Mouse (Mus musculus) embryonic facial prominence, embryonic 10.5 days (tissue): ENCODE data around the gene Specc1l. TPM values are rescaled to one million over a fixed set of nuclear protein-coding genes. Genes with fewer than 3 reads are reported as not detected.
"Not testable (repeated sequence)": the region's sequence is repeated elsewhere in the genome, so short reads cannot be mapped to it uniquely, and the experiment has no call there.

ENCODE experiments used
- DNase-seq: peaks from one replicate; pipeline ENCODE4 v3.0.0-alpha.2; 2017; ENCODE audit warnings: low spot score
- H3K27ac ChIP-seq: fragments of 300-500 bp; sonication (generic); replicated peaks from 2 replicates; pipeline ENCODE4 v1.5.1; 2016; ENCODE audit warnings: mild to moderate bottlenecking
- H3K27me3 ChIP-seq: fragments of 300-500 bp; sonication (generic); replicated peaks from 2 replicates; pipeline ENCODE4 v1.6.1; 2016; ENCODE audit warnings: low read depth, mild to moderate bottlenecking; ENCODE audit not compliant: poor library complexity, severe bottlenecking
- H3K36me3 ChIP-seq: fragments of 300-500 bp; sonication (generic); replicated peaks from 2 replicates; pipeline ENCODE4 v1.6.1; 2016; ENCODE audit warnings: mild to moderate bottlenecking, moderate library complexity
- H3K4me1 ChIP-seq: fragments of 300-500 bp; sonication (generic); 2 replicates; pipeline ENCODE4 v1.6.1; 2016
- H3K4me3 ChIP-seq: fragments of 300-500 bp; sonication (generic); 2 replicates; pipeline ENCODE4 v1.5.1; 2016; ENCODE audit warnings: mild to moderate bottlenecking, moderate library complexity
- H3K9me3 ChIP-seq: fragments of 300-500 bp; sonication (generic); 2 replicates; pipeline ENCODE4 v1.6.1; 2016; ENCODE audit warnings: mild to moderate bottlenecking
- WGBS: fragments of 180-500 bp; shearing (Covaris S2); methylation state at CpG from one replicate; pipeline ENCODE4 v1.1.7; 2016; 5-methylcytosine and 5-hydroxymethylcytosine counted together
- polyA plus RNA-seq: library from polyadenylated mRNA; unstranded; fragments of >200 nt; fragmentation: Nextera tagmentation; extraction: Ambion mirVana; gene quantifications from 2 replicates; pipeline ENCODE4 v1.2.1, GENCODE M21; 2016

Specc1l gene
- polyA plus RNA-seq, 1 experiment from 2014 or later, result 43.3 TPM

- WGBS, result 91% methylated on average over 8 of the region's 8 CpGs
- H3K27me3 ChIP-seq, H3K9me3 ChIP-seq, H3K4me3 ChIP-seq, H3K27ac ChIP-seq, DNase-seq: not testable (repeated sequence)
- peaks cover 19% of the 10 kb centered on the region for H3K4me1 ChIP-seq
- peaks cover 42% of the 10 kb centered on the region for H3K36me3 ChIP-seq
Observed at GRCm38 (mm10) chr10:75292206-75292605, 80.3 kb downstream of the Specc1l start.

- H3K4me3 ChIP-seq, result no peak overlapping the region
- H3K27me3 ChIP-seq, result no peaks in the 10 kb centered on the region
- DNase-seq, result no peak
- H3K36me3 ChIP-seq, result peaks cover 52% of the 10 kb centered on the region
- H3K27ac ChIP-seq, result no peak overlapping the region
- no peaks in the 10 kb centered on the region for H3K9me3 ChIP-seq
- H3K4me1 ChIP-seq, result peaks cover 19% of the 10 kb centered on the region
- WGBS, result 82% methylated on average over 3 of the region's 3 CpGs
Observed at GRCm38 (mm10) chr10:75293288-75293687, 81.4 kb downstream of the Specc1l start.

GRCm38 (mm10) chr10:75294362-75294761 is 82.5 kb downstream of the Specc1l start:
- WGBS, result 65% methylated on average over 4 of the region's 4 CpGs

GRCm38 (mm10) chr10:75294926-75295325 is 83.1 kb downstream of the Specc1l start:
- no peak for DNase-seq
- H3K27me3 ChIP-seq, result no peaks in the 10 kb centered on the region
- H3K4me3 ChIP-seq, result no peak overlapping the region
- H3K4me1 ChIP-seq, result peaks cover 19% of the 10 kb centered on the region
- no peak overlapping the region for H3K27ac ChIP-seq
- H3K36me3 ChIP-seq, result peaks cover 48% of the 10 kb centered on the region
- 61% methylated on average over 4 of the region's 4 CpGs for WGBS
- no peaks in the 10 kb centered on the region for H3K9me3 ChIP-seq

More at GRCm38 (mm10) chr10:75294362-75294761, 82.5 kb downstream of the Specc1l start:
- DNase-seq, result no peak
- H3K27ac ChIP-seq, result no peak overlapping the region
- H3K27me3 ChIP-seq, result no peaks in the 10 kb centered on the region
- no peak overlapping the region for H3K4me3 ChIP-seq
- H3K9me3 ChIP-seq, result no peaks in the 10 kb centered on the region
- H3K36me3 ChIP-seq, result peaks cover 52% of the 10 kb centered on the region
- H3K4me1 ChIP-seq, result peaks cover 19% of the 10 kb centered on the region

GRCm38 (mm10) chr10:75298608-75299007 is 86.7 kb downstream of the Specc1l start:
- no peak overlapping the region for H3K4me3 ChIP-seq
- WGBS, result 93% methylated on average over 5 of the region's 5 CpGs
- H3K27ac ChIP-seq, result no peak overlapping the region
- peaks cover 62% of the 10 kb centered on the region for H3K36me3 ChIP-seq
- DNase-seq, result no peak
- H3K9me3 ChIP-seq, result no peaks in the 10 kb centered on the region
- no peaks in the 10 kb centered on the region for H3K27me3 ChIP-seq
- H3K4me1 ChIP-seq, result peaks cover 21% of the 10 kb centered on the region

- H3K27me3 ChIP-seq, result no peaks in the 10 kb centered on the region
- H3K4me1 ChIP-seq, result peaks cover 16% of the 10 kb centered on the region
- H3K9me3 ChIP-seq, result no peaks in the 10 kb centered on the region
- no peak overlapping the region for H3K4me3 ChIP-seq
- WGBS, result 93% methylated on average over 5 of the region's 5 CpGs
- H3K36me3 ChIP-seq, result peaks cover 71% of the 10 kb centered on the region
- DNase-seq, result no peak
- no peak overlapping the region for H3K27ac ChIP-seq
Observed at GRCm38 (mm10) chr10:75299785-75300418, 88.0 kb downstream of the Specc1l start.

GRCm38 (mm10) chr10:75301195-75301806 is 89.4 kb downstream of the Specc1l start:
- Histone ChIP-seq H3K4me1 (peaks cover 7% of the 10 kb centered on the region; the same call in 1 of the 2 replicates), H3K36me3 (peaks cover 76% of the 10 kb centered on the region), H3K4me3 (no peak overlapping the region), H3K9me3 (no peaks in the 10 kb centered on the region), H3K27me3 (no peaks in the 10 kb centered on the region), H3K27ac (no peak overlapping the region)
- WGBS, result 94% methylated on average over 12 of the region's 12 CpGs
- DNase-seq, result no peak

GRCm38 (mm10) chr10:75301937-75302336 is 90.1 kb downstream of the Specc1l start:
- peaks cover 78% of the 10 kb centered on the region for H3K36me3 ChIP-seq

GRCm38 (mm10) chr10:75302536-75302935 is 90.7 kb downstream of the Specc1l start:
- Histone ChIP-seq H3K27me3 (no peaks in the 10 kb centered on the region), H3K27ac (no peak overlapping the region), H3K4me1 (peaks cover 7% of the 10 kb centered on the region; the same call in 1 of the 2 replicates), H3K4me3 (no peak overlapping the region), H3K9me3 (no peaks in the 10 kb centered on the region), H3K36me3 (peaks cover 80% of the 10 kb centered on the region)
- DNase-seq, result no peak
- WGBS, result 93% methylated on average over 4 of the region's 4 CpGs

More at GRCm38 (mm10) chr10:75301937-75302336, 90.1 kb downstream of the Specc1l start:
- no peak overlapping the region for H3K4me3 ChIP-seq
- no peaks in the 10 kb centered on the region for H3K9me3 ChIP-seq
- peaks cover 7% of the 10 kb centered on the region; the same call in 1 of the 2 replicates for H3K4me1 ChIP-seq
- H3K27ac ChIP-seq, result no peak overlapping the region
- DNase-seq, result no peak
- WGBS, result 91% methylated on average over 4 of the region's 4 CpGs
- no peaks in the 10 kb centered on the region for H3K27me3 ChIP-seq

GRCm38 (mm10) chr10:75303324-75304048 is 91.6 kb downstream of the Specc1l start:
- H3K9me3 ChIP-seq, result no peaks in the 10 kb centered on the region
- H3K27me3 ChIP-seq, result no peaks in the 10 kb centered on the region
- DNase-seq, result no peak
- H3K36me3 ChIP-seq, result peaks cover 83% of the 10 kb centered on the region
- H3K4me1 ChIP-seq, result peaks cover 7% of the 10 kb centered on the region; the same call in 1 of the 2 replicates
- 0 out of 2 replicates have a peak overlapping the region, but pooled peaks have one; percentile 14 for H3K27ac ChIP-seq
- WGBS, result 88% methylated on average over 8 of the region's 8 CpGs
- no peak overlapping the region for H3K4me3 ChIP-seq

GRCm38 (mm10) chr10:75304049-75304405 is 92.2 kb downstream of the Specc1l start:
- 85% methylated on average over 5 of the region's 5 CpGs for WGBS
- no peak for DNase-seq
- Histone ChIP-seq H3K4me3 (no peak overlapping the region), H3K9me3 (no peaks in the 10 kb centered on the region), H3K27me3 (no peaks in the 10 kb centered on the region), H3K4me1 (peaks cover 7% of the 10 kb centered on the region; the same call in 1 of the 2 replicates), H3K36me3 (peaks cover 83% of the 10 kb centered on the region), H3K27ac (0 out of 2 replicates have a peak overlapping the region, but pooled peaks have one; percentile 14)

GRCm38 (mm10) chr10:75304413-75304812 is 92.5 kb downstream of the Specc1l start:
- DNase-seq, result no peak

More at GRCm38 (mm10) chr10:75304413-75304812, 92.5 kb downstream of the Specc1l start:
- Histone ChIP-seq H3K36me3 (peaks cover 86% of the 10 kb centered on the region), H3K27me3 (no peaks in the 10 kb centered on the region), H3K27ac (no peak overlapping the region), H3K9me3 (no peaks in the 10 kb centered on the region), H3K4me3 (no peak overlapping the region), H3K4me1 (peaks cover 7% of the 10 kb centered on the region; the same call in 1 of the 2 replicates)
- 77% methylated on average over 6 of the region's 6 CpGs for WGBS
